Mouse (Mus musculus): ENCODE measurements around the gene 4930539E08Rik. TPM values are rescaled to one million over a fixed set of nuclear protein-coding genes. Genes with fewer than 3 reads are reported as not detected.

The 4930539E08Rik gene
- polyA plus RNA-seq, 1 experiment from 2014 or later: 0.09 TPM

DNA sequence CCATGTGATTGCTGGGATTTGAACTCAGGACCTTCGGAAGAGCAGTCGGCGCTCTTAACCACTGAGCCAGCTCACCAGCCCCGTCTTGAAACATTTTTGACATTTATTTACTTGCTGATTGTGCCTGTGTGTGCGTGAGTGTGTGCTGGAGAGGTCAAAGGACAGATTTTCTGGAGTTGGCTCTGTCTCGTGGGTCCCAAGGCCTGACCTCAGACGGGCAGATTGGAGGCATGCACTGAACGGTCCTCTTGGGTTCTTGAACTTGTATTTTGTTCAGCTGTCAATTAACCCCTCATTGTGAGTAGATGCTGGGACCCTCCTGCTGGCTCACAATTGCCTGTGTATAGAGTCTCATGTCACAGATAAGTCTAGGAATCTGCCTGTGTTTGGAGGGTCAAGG, 28.9 kb downstream of the 4930539E08Rik start:
- no peak overlapping the region for H3K4me2 ChIP-seq (ENCODE audit: low read depth, low read length)
- H3K9ac ChIP-seq (replicated peaks): no peak overlapping the region
- H3K36me3 ChIP-seq (replicated peaks; ENCODE audit: insufficient read depth, low read length): no peaks in the 10 kb centered on the region
- 64% methylated on average over 8 of the region's 8 CpGs for WGBS (ENCODE audit: insufficient replicate concordance)
- H3K4me3 ChIP-seq (ENCODE audit: low read depth, low read length): no peak overlapping the region
- no peaks in the 10 kb centered on the region for H3K9me3 ChIP-seq (ENCODE audit: low read length)
- DNase-seq: no peak
- H3K27me3 ChIP-seq (ENCODE audit: insufficient read depth, low read length): 0 out of 2 replicates have a peak, but pooled peaks cover 4% of the 10 kb centered on the region
- ATAC-seq: no peak
- peaks cover 5% of the 10 kb centered on the region; the same call in 1 of the 2 replicates for H3K4me1 ChIP-seq (ENCODE audit: insufficient read depth)
- TF ChIP-seq CTCF (IDR thresholded peaks at IDR 0.05; ENCODE audit: low read depth): no peak
- H3K27ac ChIP-seq (ENCODE audit: low read depth): no peak overlapping the region

DNA sequence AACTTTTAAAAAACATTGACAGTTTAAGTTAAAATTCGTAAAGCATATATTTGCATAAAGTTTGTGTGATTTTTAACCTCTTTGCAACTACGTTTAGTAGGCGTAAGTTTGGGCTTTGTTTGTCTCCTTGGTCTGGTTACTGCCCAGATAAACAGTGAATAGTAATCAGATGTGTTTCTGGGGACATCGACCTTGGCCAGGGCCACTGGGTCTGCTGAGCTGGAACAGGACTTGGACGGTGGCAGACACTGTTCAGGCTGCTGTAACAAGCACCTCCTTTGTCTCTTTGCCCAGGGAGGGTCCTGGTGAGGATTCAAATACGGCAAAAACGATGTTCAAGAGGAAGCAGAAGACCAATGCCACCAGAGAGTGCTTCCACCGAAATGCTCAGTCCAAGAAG, 29.9 kb downstream of the 4930539E08Rik start:
- no peak for TF ChIP-seq CTCF (IDR thresholded peaks at IDR 0.05; ENCODE audit: low read depth)
- no peak for TF ChIP-seq EP300 (IDR thresholded peaks at IDR 0.05; ENCODE audit: low read depth)
- no peak overlapping the region for H3K9ac ChIP-seq (replicated peaks)
- 70% methylated on average over 8 of the region's 8 CpGs for WGBS (ENCODE audit: insufficient replicate concordance)
- H3K27ac ChIP-seq (ENCODE audit: low read depth): no peak overlapping the region
- peaks cover 8% of the 10 kb centered on the region; the same call in 1 of the 2 replicates for H3K27me3 ChIP-seq (ENCODE audit: insufficient read depth, low read length)
- ATAC-seq (no peak; the same call in 1 of the 2 replicates), DNase-seq (no peak)
- no peak overlapping the region for H3K4me2 ChIP-seq (ENCODE audit: low read depth, low read length)
- H3K36me3 ChIP-seq (replicated peaks; ENCODE audit: insufficient read depth, low read length): no peaks in the 10 kb centered on the region
- H3K9me3 ChIP-seq (ENCODE audit: low read length): no peaks in the 10 kb centered on the region
- peaks cover 5% of the 10 kb centered on the region; the same call in 1 of the 2 replicates for H3K4me1 ChIP-seq (ENCODE audit: insufficient read depth)
- no peak overlapping the region for H3K4me3 ChIP-seq (ENCODE audit: low read depth, low read length)

DNA sequence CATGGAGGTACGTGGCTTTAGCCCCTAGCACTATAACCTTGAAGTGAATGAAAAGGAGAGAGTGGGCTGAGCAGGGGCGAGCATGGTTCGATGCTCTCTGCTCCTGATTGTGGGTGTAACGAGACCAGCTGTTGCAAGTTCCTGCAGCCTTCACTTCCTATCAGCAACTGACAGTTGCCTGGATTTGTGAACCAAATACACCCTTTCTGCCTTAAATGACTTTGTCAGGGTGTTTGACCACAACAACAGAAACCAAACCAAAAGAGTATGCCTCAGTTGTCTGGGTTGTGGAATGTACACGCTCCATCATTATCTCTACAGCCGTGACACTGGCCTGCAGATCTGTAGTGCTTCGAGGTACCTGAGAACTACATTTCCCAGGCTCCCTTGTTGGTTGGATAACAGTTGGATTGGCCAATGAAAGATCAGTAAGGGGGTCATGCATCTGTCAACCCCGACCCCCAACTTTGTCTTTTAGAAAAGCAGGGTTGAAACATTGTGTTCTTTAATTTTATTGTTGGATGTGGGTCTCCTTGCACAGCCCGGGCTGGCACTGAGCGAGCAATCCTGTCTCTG, 31.1 kb downstream of the 4930539E08Rik start:
- no peaks in the 10 kb centered on the region for H3K36me3 ChIP-seq (replicated peaks; ENCODE audit: insufficient read depth, low read length)
- H3K9me3 ChIP-seq (ENCODE audit: low read length): no peaks in the 10 kb centered on the region
- TF ChIP-seq EP300 (IDR thresholded peaks at IDR 0.05; ENCODE audit: low read depth): no peak
- TF ChIP-seq CTCF (IDR thresholded peaks at IDR 0.05; ENCODE audit: low read depth): no peak
- DNase-seq (no peak), ATAC-seq (no peak)
- H3K27me3 ChIP-seq (ENCODE audit: insufficient read depth, low read length): peaks cover 11% of the 10 kb centered on the region; the same call in 1 of the 2 replicates
- no peak overlapping the region for H3K4me2 ChIP-seq (ENCODE audit: low read depth, low read length)
- H3K4me1 ChIP-seq (ENCODE audit: insufficient read depth): peaks cover 7% of the 10 kb centered on the region; the same call in 1 of the 2 replicates
- WGBS (ENCODE audit: insufficient replicate concordance): 47% methylated on average over 10 of the region's 10 CpGs
- peak overlapping the region; percentile 48 for H3K27ac ChIP-seq (ENCODE audit: low read depth)
- H3K9ac ChIP-seq (replicated peaks): no peak overlapping the region
- no peak overlapping the region for H3K4me3 ChIP-seq (ENCODE audit: low read depth, low read length)

DNA sequence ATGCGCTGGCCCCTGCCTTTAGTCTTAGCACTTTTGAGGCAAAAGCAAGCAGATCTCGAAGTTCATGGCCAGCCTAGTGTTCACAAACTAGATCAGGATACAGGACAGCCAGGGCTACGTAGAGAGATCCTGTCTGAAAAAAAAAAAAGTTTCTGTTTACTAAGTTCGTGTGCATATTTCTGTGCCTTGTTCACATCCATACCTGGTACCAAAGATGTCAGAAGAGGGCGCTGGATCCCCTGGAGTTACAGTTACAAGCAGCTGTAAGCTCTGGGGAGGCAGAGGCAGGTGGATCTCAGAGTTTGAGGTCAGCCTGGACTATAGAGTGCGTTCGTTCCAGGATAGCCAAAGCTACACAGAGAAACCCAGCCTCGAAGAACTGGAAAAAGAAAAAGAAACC, 32.3 kb downstream of the 4930539E08Rik start:
- DNase-seq: no peak

GRCm38 (mm10) chr17:28882316-28882715, 32.8 kb downstream of the 4930539E08Rik start:
- Histone ChIP-seq H3K9ac (replicated peaks) (no peak overlapping the region), H3K27me3 (ENCODE audit: insufficient read depth, low read length) (peaks cover 11% of the 10 kb centered on the region; the same call in 1 of the 2 replicates), H3K4me2 (ENCODE audit: low read depth, low read length) (peak overlapping the region; percentile 2; the same call in 1 of the 2 replicates), H3K27ac (ENCODE audit: low read depth) (no peak overlapping the region), H3K9me3 (ENCODE audit: low read length) (no peaks in the 10 kb centered on the region), H3K36me3 (replicated peaks; ENCODE audit: insufficient read depth, low read length) (no peaks in the 10 kb centered on the region), H3K4me3 (ENCODE audit: low read depth, low read length) (no peak overlapping the region), H3K4me1 (ENCODE audit: insufficient read depth) (peaks cover 7% of the 10 kb centered on the region; the same call in 1 of the 2 replicates)
- no peak for TF ChIP-seq CTCF (IDR thresholded peaks at IDR 0.05; ENCODE audit: low read depth)
- TF ChIP-seq EP300 (IDR thresholded peaks at IDR 0.05; ENCODE audit: low read depth): no peak
- 5% methylated on average over 12 of the region's 12 CpGs for WGBS (ENCODE audit: insufficient replicate concordance)
- DNase-seq (peak; percentile 84), ATAC-seq (peak; percentile 50; the same call in 1 of the 2 replicates)

More for the DNA sequence above, 32.3 kb downstream of the 4930539E08Rik start:
- Histone ChIP-seq H3K9ac (replicated peaks) (no peak overlapping the region), H3K27me3 (ENCODE audit: insufficient read depth, low read length) (peaks cover 11% of the 10 kb centered on the region; the same call in 1 of the 2 replicates), H3K4me2 (ENCODE audit: low read depth, low read length) (peak overlapping the region; percentile 2; the same call in 1 of the 2 replicates), H3K27ac (ENCODE audit: low read depth) (no peak overlapping the region), H3K4me1 (ENCODE audit: insufficient read depth) (peaks cover 7% of the 10 kb centered on the region; the same call in 1 of the 2 replicates), H3K36me3 (replicated peaks; ENCODE audit: insufficient read depth, low read length) (no peaks in the 10 kb centered on the region), H3K4me3 (ENCODE audit: low read depth, low read length) (no peak overlapping the region), H3K9me3 (ENCODE audit: low read length) (no peaks in the 10 kb centered on the region)
- TF ChIP-seq CTCF (IDR thresholded peaks at IDR 0.05; ENCODE audit: low read depth) (peak; percentile 46; the same call in 1 of the 2 replicates), EP300 (IDR thresholded peaks at IDR 0.05; ENCODE audit: low read depth) (no peak)
- 42% methylated on average over 8 of the region's 8 CpGs for WGBS (ENCODE audit: insufficient replicate concordance)
- ATAC-seq: 0 out of 2 replicates have a peak, but pooled peaks have one; percentile 9

GRCm38 (mm10) chr17:28879931-28880391, 35.2 kb downstream of the 4930539E08Rik start:
- TF ChIP-seq CTCF (IDR thresholded peaks at IDR 0.05; ENCODE audit: low read depth) (peak; percentile 97), EP300 (IDR thresholded peaks at IDR 0.05; ENCODE audit: low read depth) (no peak)
- 10% methylated on average over 18 of the region's 18 CpGs for WGBS (ENCODE audit: insufficient replicate concordance)

More at GRCm38 (mm10) chr17:28879931-28880391, 35.2 kb downstream of the 4930539E08Rik start:
- ATAC-seq (no peak), DNase-seq (peak; percentile 86)
- H3K4me1 ChIP-seq (ENCODE audit: insufficient read depth): peaks cover 10% of the 10 kb centered on the region; the same call in 1 of the 2 replicates
- H3K36me3 ChIP-seq (replicated peaks; ENCODE audit: insufficient read depth, low read length): no peaks in the 10 kb centered on the region
- H3K4me2 ChIP-seq (ENCODE audit: low read depth, low read length): no peak overlapping the region
- H3K27me3 ChIP-seq (ENCODE audit: insufficient read depth, low read length): peaks cover 11% of the 10 kb centered on the region; the same call in 1 of the 2 replicates
- H3K27ac ChIP-seq (ENCODE audit: low read depth): no peak overlapping the region
- no peaks in the 10 kb centered on the region for H3K9me3 ChIP-seq (ENCODE audit: low read length)
- no peak overlapping the region for H3K4me3 ChIP-seq (ENCODE audit: low read depth, low read length)
- no peak overlapping the region for H3K9ac ChIP-seq (replicated peaks)

All from liver, postnatal 0 days (tissue).